Mouse (Mus musculus) midbrain, embryonic 13.5 days (tissue): ENCODE data around the gene Dusp18. TPM values are rescaled to one million over a fixed set of nuclear protein-coding genes. Genes with fewer than 3 reads are reported as not detected.
A peak's percentile ranks its signal among the peaks of the same experiment; 100 is the strongest.
"Not testable (repeated sequence)": the region's sequence is repeated elsewhere in the genome, so short reads cannot be mapped to it uniquely, and the experiment has no call there.

Experiments used
- ATAC-seq: fragments of 200-750 bp; cut with Nextera tagmentation; 2 replicates; pipeline ENCODE4 v1.8.0; 2017; ENCODE audit warnings: mild to moderate bottlenecking, moderate TSS enrichment, moderate library complexity
- H3K27ac ChIP-seq: fragments of 300-500 bp; sonication (generic); 2 replicates; pipeline ENCODE4 v1.5.1; 2015; ENCODE audit warnings: inconsistent platforms, mild to moderate bottlenecking, moderate library complexity
- H3K27me3 ChIP-seq: fragments of 300-500 bp; sonication (generic); 2 replicates; pipeline ENCODE4 v1.6.1; 2015; ENCODE audit warnings: mild to moderate bottlenecking, inconsistent platforms
- H3K36me3 ChIP-seq: fragments of 300-500 bp; sonication (generic); 2 replicates; pipeline ENCODE4 v1.6.1; 2015; ENCODE audit warnings: mild to moderate bottlenecking, inconsistent platforms
- H3K4me1 ChIP-seq: fragments of 300-500 bp; sonication (generic); replicated peaks from 2 replicates; pipeline ENCODE4 v1.6.1; 2015; ENCODE audit warnings: inconsistent platforms
- H3K4me2 ChIP-seq: fragments of 300-500 bp; sonication (generic); replicated peaks from 2 replicates; pipeline ENCODE4 v1.6.1; 2015; ENCODE audit warnings: moderate library complexity, mild to moderate bottlenecking, inconsistent platforms
- H3K4me3 ChIP-seq: fragments of 300-500 bp; sonication (generic); replicated peaks from 2 replicates; pipeline ENCODE4 v1.5.1; 2015; ENCODE audit warnings: mild to moderate bottlenecking, inconsistent platforms
- H3K9ac ChIP-seq: fragments of 300-500 bp; sonication (generic); replicated peaks from 2 replicates; pipeline ENCODE4 v1.6.1; 2015; ENCODE audit warnings: mild to moderate bottlenecking, inconsistent platforms
- H3K9me3 ChIP-seq: fragments of 300-500 bp; sonication (generic); 2 replicates; pipeline ENCODE4 v1.6.1; 2016; ENCODE audit warnings: mild to moderate bottlenecking, inconsistent platforms
- WGBS: fragments of 180-500 bp; shearing (Covaris S2); methylation state at CpG from one replicate; pipeline ENCODE4 v1.1.7; 2015; 5-methylcytosine and 5-hydroxymethylcytosine counted together
- polyA plus RNA-seq: library from polyadenylated mRNA; unstranded; fragments of >200 nt; fragmentation: Nextera tagmentation; extraction: Ambion mirVana; gene quantifications from 2 replicates; pipeline ENCODE4 v1.2.1, GENCODE M21; 2015

The Dusp18 gene
- polyA plus RNA-seq, 1 experiment from 2014 or later, result 39.2 TPM

DNA sequence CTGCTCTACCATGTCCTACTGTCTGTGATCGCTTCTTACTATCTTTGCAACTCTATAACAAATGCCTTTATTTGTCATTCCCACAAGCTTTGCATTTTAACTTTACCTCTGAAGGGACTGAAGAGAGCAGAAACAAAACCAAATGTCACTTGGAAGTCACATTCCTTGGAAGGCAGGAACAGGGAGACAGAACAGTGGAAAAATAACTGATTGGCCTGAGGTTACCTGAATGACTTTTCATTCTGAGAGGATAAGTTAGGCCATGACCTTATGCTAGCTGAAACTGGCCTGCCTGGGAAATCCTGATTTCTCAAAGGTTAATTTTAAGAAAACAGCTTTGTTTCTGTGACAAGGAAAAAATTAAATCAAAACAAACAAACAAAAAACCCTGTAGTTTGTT is 893 bp downstream of the Dusp18 start:
- no peak overlapping the region for H3K9ac ChIP-seq
- H3K4me3 ChIP-seq, result no peak overlapping the region
- no peak for ATAC-seq
- H3K4me2 ChIP-seq, result no peak overlapping the region
- H3K4me1 ChIP-seq, result peaks cover 38% of the 10 kb centered on the region
- WGBS, result 85% methylated on average over 1 of the region's 1 CpGs
- H3K36me3 ChIP-seq, result peaks cover 32% of the 10 kb centered on the region
- H3K9me3 ChIP-seq, result no peaks in the 10 kb centered on the region
- no peak overlapping the region for H3K27ac ChIP-seq
- H3K27me3 ChIP-seq, result no peaks in the 10 kb centered on the region

DNA sequence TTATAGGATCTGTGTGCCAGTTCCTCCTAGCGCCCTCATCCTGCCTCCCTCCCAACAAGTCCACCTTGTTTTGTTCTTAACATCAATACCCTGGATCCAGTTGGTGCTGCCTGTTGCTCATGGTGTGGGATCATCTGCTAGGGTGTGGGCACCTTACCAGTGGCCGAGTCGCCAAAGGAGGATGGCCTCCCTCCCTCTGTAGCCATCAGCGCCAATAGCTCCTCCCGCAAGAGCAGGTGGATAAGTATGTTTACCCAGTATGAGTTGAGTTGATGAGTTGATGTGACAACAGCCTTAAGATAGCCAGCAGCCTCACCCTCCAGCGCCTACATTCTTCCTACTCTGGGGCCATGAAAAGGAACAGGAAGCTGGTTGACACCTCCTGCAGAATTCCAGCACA is 5.3 kb downstream of the Dusp18 start:
- no peak overlapping the region for H3K4me2 ChIP-seq
- WGBS, result 92% methylated on average over 6 of the region's 6 CpGs

DNA sequence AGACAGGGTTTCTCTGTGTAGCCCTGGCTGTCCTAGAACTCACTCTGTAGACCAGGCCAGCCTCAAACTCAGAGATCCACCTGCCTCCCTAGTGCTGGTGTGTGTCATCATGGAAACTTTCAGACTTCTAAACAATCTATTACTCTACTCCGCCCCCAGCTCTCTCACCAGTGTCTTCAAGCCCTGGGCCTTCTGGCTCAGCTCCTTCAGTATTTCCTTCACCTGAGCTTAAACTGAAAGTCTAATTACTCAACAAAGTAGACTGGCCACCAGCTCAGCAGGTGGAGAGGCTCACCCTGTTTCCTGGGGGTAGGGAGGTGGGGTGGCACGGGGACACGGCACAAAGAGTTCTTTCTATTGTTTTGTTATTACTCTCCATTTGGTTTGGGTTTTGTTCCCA is 7.5 kb downstream of the Dusp18 start:
- peaks cover 48% of the 10 kb centered on the region for H3K36me3 ChIP-seq

More for the DNA sequence above, 5.3 kb downstream of the Dusp18 start:
- H3K9me3 ChIP-seq, result no peaks in the 10 kb centered on the region
- no peak overlapping the region for H3K4me3 ChIP-seq
- no peak overlapping the region for H3K9ac ChIP-seq
- peaks cover 44% of the 10 kb centered on the region for H3K36me3 ChIP-seq
- peaks cover 36% of the 10 kb centered on the region for H3K4me1 ChIP-seq
- ATAC-seq, result no peak
- no peaks in the 10 kb centered on the region for H3K27me3 ChIP-seq
- H3K27ac ChIP-seq, result no peak overlapping the region

DNA sequence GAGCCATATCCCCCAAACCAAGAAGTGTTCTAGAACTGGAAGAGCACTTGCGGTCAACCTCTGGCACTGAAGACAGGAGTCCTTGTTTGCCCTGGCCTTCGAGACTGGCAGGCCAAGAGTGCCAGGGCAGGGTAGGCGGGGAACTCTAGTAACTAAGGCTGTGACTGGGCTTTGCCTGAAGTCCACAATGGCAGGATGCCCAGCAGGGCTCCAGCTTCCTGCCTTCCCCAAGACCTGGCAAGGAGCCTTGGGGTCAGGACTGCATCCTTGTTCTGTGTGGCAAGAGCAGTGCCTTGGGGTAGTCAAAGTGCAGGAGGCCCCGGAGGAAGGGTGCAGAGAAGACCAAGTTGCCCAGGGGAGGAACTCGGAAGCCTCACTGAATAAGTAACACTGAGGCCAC is 8.0 kb downstream of the Dusp18 start:
- Histone ChIP-seq H3K4me2 (no peak overlapping the region), H3K9me3 (no peaks in the 10 kb centered on the region)
- WGBS, result 84% methylated on average over 5 of the region's 5 CpGs

More for the DNA sequence above, 7.5 kb downstream of the Dusp18 start:
- ATAC-seq, result no peak
- Histone ChIP-seq H3K4me1 (peaks cover 28% of the 10 kb centered on the region), H3K4me3 (no peak overlapping the region), H3K4me2 (no peak overlapping the region), H3K9me3 (no peaks in the 10 kb centered on the region), H3K27me3 (no peaks in the 10 kb centered on the region), H3K9ac (no peak overlapping the region), H3K27ac (no peak overlapping the region)
- 92% methylated on average over 3 of the region's 3 CpGs for WGBS

DNA sequence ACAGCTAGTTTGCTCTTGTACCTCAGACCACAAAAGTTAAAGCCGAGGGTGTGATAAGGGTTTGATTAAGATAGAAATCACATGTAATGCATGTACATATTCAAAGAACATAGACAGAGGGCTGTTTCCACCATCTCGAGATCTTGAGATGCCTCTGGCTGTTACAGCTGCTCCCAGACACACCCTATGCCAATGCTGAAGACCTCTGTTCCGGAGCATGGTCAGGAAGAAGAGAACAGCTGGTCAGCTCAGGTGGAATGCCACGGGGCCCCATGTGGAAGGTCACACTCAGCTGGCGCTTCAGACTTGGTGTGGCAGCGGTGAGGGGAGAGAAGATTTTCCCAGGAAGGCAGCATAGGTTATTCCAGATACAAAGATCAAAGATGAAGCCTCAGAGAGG is 9.6 kb downstream of the Dusp18 start:
- H3K27me3 ChIP-seq, result no peaks in the 10 kb centered on the region
- H3K4me1 ChIP-seq, result peaks cover 23% of the 10 kb centered on the region
- no peaks in the 10 kb centered on the region for H3K9me3 ChIP-seq
- no peak overlapping the region for H3K9ac ChIP-seq
- ATAC-seq, result no peak
- WGBS, result 82% methylated on average over 6 of the region's 6 CpGs
- H3K36me3 ChIP-seq, result peaks cover 33% of the 10 kb centered on the region
- no peak overlapping the region for H3K27ac ChIP-seq
- no peak overlapping the region for H3K4me2 ChIP-seq
- no peak overlapping the region for H3K4me3 ChIP-seq

More for the DNA sequence above, 8.0 kb downstream of the Dusp18 start:
- ATAC-seq, result no peak
- H3K27me3 ChIP-seq, result no peaks in the 10 kb centered on the region
- no peak overlapping the region for H3K9ac ChIP-seq
- H3K36me3 ChIP-seq, result peaks cover 46% of the 10 kb centered on the region
- H3K4me1 ChIP-seq, result peaks cover 27% of the 10 kb centered on the region
- no peak overlapping the region for H3K4me3 ChIP-seq
- no peak overlapping the region for H3K27ac ChIP-seq

DNA sequence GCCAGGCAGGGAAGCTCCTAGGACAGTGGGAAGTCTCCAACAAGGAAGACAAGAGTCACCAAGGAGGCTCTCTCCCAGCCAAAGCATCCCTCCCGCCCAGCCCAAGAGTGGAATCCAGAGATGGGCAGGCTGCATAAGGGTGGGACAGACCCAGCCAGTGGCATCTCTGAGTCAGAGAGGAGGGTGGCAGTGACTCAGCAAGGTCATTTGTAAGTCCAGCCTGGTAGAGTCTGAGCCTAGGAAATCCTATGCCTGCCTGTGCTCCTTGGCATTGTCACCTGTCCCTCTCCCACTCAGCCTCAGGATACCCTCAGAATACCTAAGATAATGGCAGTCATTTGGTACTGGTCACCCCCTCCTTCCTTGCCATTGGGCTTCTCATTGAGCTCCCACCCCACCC is 10.4 kb downstream of the Dusp18 start:
- Histone ChIP-seq H3K36me3 (peaks cover 30% of the 10 kb centered on the region), H3K4me3 (no peak overlapping the region), H3K4me2 (no peak overlapping the region), H3K4me1 (peaks cover 22% of the 10 kb centered on the region), H3K27ac (no peak overlapping the region), H3K9me3 (no peaks in the 10 kb centered on the region), H3K27me3 (no peaks in the 10 kb centered on the region), H3K9ac (no peak overlapping the region)
- 75% methylated on average over 1 of the region's 1 CpGs for WGBS
- ATAC-seq, result no peak

DNA sequence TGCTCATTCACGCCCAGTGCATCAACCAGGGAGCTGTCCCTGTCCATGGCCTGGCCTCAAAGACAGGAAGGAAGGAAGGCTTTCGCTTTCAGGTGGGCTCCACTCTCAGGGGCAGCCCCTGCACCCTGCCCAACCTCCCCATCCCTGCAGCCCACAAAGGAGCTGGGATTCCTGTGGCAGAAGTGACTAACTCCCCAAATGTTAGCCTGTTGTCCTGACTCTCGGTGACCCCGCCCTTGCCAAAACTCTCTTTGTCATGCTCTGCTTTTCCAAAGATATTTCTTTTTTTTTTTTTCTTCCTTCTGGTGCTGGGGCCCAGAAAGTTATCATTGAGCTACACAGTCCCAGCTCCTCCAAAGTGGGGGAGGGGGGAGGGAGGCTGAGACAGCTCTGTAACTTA is 14.2 kb downstream of the Dusp18 start:
- H3K27ac ChIP-seq, result no peak overlapping the region
- H3K4me1 ChIP-seq, result peaks cover 43% of the 10 kb centered on the region
- no peak overlapping the region for H3K9ac ChIP-seq
- H3K4me3 ChIP-seq, result no peak overlapping the region
- no peaks in the 10 kb centered on the region for H3K9me3 ChIP-seq
- H3K4me2 ChIP-seq, result no peak overlapping the region
- peaks cover 23% of the 10 kb centered on the region for H3K36me3 ChIP-seq
- peaks cover 5% of the 10 kb centered on the region; the same call in 1 of the 2 replicates for H3K27me3 ChIP-seq
- no peak for ATAC-seq
- WGBS, result 91% methylated on average over 4 of the region's 4 CpGs

DNA sequence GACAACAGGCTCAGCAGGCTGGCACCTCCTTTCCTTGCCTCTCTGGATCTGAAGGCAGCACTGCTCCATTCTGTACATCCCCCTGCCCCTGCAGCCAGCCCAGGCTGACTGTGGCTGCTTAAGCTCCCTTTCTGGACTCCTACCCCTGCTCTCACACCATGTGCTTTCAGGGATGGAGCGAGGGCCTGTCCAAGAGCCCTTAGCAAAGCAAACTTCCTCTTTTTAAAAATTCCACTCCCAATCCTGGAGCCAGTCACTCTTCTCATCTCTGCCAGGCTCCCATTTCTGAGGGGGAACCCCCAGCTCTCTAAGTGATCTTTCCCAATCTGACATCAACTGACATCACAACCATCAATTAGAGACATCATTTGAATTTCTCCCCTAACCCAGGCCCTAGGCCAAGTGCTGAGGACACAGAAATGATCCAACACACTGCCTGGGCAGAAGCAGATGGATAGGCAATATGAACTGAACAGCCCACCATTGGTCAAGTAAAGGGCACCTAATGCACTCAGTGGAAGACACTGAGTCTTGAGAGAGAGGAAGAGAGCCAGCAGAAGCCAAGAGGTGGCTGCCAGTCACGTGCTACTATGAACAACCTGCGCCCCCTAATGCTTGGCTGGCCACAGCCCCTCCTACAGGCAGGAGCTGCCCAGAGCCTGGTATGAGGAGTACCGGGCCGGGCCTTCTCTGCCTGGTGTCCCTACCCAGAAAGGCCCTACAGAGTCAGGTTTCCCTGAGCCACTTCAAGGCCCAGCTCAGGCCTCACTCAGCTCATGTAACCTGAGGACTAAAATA is 15.7 kb downstream of the Dusp18 start:
- no peak for ATAC-seq
- Histone ChIP-seq H3K4me1 (peaks cover 46% of the 10 kb centered on the region), H3K27ac (no peak overlapping the region), H3K9ac (peak overlapping the region; percentile 47), H3K4me3 (peak overlapping the region; percentile 1; the same call in 1 of the 2 replicates), H3K9me3 (no peaks in the 10 kb centered on the region), H3K4me2 (peak overlapping the region; percentile 89), H3K27me3 (peaks cover 6% of the 10 kb centered on the region; the same call in 1 of the 2 replicates), H3K36me3 (peaks cover 18% of the 10 kb centered on the region)
- 64% methylated on average over 5 of the region's 5 CpGs for WGBS

DNA sequence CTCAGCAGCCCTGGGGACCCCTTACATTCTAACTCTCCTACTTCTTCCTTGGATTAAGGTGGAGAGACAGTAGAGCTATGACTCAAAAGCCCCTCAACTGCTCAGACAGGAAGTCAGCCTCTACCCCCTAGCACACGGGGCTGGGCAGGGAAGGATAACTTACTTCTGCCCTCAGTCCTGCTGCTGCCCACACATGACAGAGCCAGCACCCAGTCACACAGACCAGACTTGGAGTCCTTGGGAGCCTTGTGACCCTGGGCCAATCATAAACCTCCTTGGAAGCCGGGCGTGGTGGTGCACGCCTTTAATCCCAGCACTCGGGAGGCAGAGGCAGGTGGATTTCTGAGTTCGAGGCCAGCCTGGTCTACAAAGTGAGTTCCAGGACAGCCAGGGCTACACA is 16.4 kb downstream of the Dusp18 start:
- Histone ChIP-seq H3K9ac (peak overlapping the region; percentile 47; the same call in 1 of the 2 replicates), H3K4me2 (peak overlapping the region; percentile 89), H3K4me3 (peak overlapping the region; percentile 1; the same call in 1 of the 2 replicates), H3K36me3 (peaks cover 14% of the 10 kb centered on the region), H3K4me1 (peaks cover 46% of the 10 kb centered on the region)
- ATAC-seq, H3K27ac ChIP-seq, H3K27me3 ChIP-seq, H3K9me3 ChIP-seq: not testable (repeated sequence)
- WGBS, result 84% methylated on average over 6 of the region's 6 CpGs

DNA sequence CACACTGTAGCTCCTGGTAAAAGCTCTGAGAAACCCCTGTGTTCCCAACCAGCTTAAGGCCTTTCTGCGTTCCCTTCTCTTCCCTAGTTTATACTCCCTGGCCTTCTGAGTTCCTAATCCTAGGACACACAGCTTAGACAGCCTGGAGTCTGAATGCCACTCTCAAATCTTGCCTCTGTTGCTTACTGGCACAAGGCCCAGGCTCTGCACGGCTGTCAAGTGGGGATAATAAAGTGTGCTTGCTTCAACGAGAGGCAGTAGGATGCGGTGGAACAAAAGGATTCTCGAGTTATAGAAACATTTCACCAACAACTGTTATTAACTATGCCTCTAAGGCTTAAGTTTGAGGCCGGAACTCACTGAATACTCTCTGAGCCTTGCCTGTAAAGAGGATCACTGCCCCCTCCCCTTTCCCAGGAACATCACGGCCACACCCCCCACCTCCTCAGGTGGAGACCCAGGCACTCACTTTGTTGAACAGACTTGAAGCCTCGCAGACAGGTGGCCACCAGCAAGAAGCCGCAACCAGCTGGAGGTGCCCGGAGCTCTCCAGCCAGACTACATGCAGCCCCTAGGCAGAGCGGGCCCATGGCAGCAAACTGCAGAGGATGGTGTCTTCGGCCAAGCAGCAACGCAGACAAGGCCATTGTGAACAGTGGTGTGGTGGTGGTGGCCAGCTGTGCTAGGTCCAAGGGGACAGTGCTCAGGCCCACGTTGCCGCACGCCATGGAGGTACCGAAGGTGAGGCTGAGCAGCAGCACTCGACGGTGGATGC is 17.2 kb downstream of the Dusp18 start:
- Histone ChIP-seq H3K4me1 (peaks cover 46% of the 10 kb centered on the region), H3K9ac (peak overlapping the region; percentile 75), H3K4me2 (peak overlapping the region; percentile 89), H3K9me3 (no peaks in the 10 kb centered on the region), H3K27ac (0 out of 2 replicates have a peak overlapping the region, but pooled peaks have one; percentile 10), H3K4me3 (peak overlapping the region; percentile 64), H3K27me3 (peaks cover 8% of the 10 kb centered on the region; the same call in 1 of the 2 replicates), H3K36me3 (peaks cover 6% of the 10 kb centered on the region; the same call in 1 of the 2 replicates)
- 14% methylated on average over 19 of the region's 19 CpGs for WGBS
- peak; percentile 27 for ATAC-seq

DNA sequence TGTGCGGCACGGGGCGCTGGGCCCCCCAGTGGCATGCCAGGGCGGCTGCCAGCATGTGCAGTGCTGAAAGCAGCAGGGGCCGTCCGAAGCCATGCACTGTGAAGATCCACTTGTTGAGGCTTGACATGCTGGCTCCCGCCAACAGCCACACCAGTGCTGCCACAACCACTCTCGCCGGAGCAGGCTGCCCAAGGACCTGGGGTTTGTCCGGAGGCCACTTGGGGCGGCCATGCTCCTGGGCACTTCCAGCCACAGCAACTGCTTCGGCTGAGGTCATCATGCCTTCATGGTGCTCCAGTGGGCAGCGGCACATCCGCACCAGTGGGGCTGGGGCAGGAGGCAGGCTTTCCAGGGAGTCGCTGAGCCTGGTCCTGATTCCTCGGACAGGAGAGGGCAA is 17.8 kb downstream of the Dusp18 start:
- 0 out of 2 replicates have a peak overlapping the region, but pooled peaks have one; percentile 65 for H3K27ac ChIP-seq
- 3% methylated on average over 16 of the region's 16 CpGs for WGBS

More for the DNA sequence above, 17.8 kb downstream of the Dusp18 start:
- Histone ChIP-seq H3K4me1 (peaks cover 44% of the 10 kb centered on the region), H3K9me3 (no peaks in the 10 kb centered on the region), H3K27me3 (peaks cover 8% of the 10 kb centered on the region; the same call in 1 of the 2 replicates), H3K9ac (peak overlapping the region; percentile 75), H3K4me2 (peak overlapping the region; percentile 89), H3K4me3 (peak overlapping the region; percentile 64), H3K36me3 (no peaks in the 10 kb centered on the region)
- ATAC-seq, result peak; percentile 32
